Mouse (Mus musculus) erythroid progenitor cell, adult 5-6 weeks (primary cell): ENCODE results near the gene A930017K11Rik. TPM values are rescaled to one million over a fixed set of nuclear protein-coding genes. Genes with fewer than 3 reads are reported as not detected.

ENCODE experiments used
- ATAC-seq: replicated peaks from 2 replicates; pipeline ENCODE4 v1.8.0; 2016; ENCODE audit warnings: moderate number of reproducible peaks, mild to moderate bottlenecking, moderate TSS enrichment, inconsistent platforms; ENCODE audit not compliant: poor library complexity, low FRiP score, severe bottlenecking
- total RNA-seq, 2 experiments: library from RNA; stranded (forward) in 1 of 2; stranded (reverse) in 1 of 2; fragments of 150-400 nt in 1 of 2; fragments of 186-747, 209-891 nt in 1 of 2; gene quantifications; 2 replicates each; pipeline versions ENCODE4 v1.2.3 to v1.2.4; 2015 to 2017; ENCODE audit warnings: low replicate concordance in 2 of 2

Gene A930017K11Rik
- total RNA-seq, 2 experiments from 2014 or later: not detected

GRCm38 (mm10) chr17:25961566-25961965 lies 9.2 kb upstream of the A930017K11Rik start:
- peak; percentile 88 for ATAC-seq

DNA sequence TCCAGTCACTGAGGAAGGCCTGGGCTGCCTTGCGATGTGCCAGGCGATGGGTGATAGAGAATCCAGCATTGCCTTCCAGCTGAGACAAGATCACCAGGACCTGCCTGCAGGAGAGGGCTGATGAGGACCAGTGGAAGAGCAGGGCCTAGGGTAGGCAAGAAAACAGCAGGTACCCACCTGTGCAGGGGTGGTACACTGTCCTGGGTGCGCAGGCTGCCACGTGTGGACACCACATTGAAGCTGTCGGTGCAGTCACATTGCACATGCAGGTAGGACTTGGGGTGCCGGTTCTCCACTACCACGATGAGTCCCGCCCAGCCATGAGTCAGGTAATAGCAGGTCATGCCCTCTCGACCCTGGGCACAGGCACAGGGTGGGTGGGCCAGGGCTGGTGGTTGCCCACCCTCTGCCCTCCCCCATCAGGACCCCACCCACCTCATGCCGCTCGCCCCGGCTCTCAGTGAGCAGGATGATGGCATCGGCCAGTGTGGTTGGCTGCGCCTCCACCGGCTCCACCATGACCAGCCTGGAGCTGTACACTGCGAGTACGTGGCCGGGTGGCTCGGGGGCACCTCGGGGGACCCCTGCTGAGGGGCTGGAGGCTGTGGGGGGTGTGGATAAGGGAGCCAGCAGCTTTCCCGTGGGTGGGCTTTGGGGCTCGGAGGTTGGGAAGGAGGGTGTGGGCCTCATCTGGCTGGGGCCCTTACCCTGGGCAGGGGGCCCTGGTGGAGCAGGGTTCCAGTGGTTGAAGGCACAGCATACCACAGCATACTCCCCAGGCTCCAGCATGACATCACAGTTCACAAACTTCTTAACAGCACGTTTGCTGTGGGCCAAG lies 7.5 kb upstream of the A930017K11Rik start:
- ATAC-seq: no peak

GRCm38 (mm10) chr17:25958771-25959494 lies 6.6 kb upstream of the A930017K11Rik start:
- no peak for ATAC-seq

DNA sequence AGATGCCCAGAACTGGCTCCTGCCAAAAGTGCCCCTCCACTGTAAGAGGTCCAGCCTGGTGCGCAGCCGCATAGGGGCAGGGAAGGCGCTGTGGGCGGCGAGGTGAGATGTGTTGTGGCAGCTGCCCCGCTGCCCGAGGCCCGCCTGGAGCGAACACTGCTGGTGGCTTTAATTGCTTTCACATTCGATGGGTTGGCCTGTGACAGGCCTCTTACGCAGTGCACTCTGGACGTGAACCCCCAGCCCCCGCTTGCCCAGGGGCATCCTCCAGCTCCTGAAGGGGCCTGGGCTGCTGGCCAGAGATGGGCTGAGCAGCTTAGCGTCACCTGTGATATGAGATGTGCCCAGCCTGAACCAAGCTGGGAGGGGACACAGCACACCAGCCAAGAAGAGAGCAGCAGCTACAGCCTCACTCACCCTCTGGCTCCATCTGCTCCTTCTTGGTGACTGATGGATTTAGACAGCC lies 5.3 kb upstream of the A930017K11Rik start:
- no peak for ATAC-seq

GRCm38 (mm10) chr17:25956631-25957030 lies 4.3 kb upstream of the A930017K11Rik start:
- no peak for ATAC-seq

- no peak for ATAC-seq
Measured at GRCm38 (mm10) chr17:25956201-25956600, 3.8 kb upstream of the A930017K11Rik start.

DNA sequence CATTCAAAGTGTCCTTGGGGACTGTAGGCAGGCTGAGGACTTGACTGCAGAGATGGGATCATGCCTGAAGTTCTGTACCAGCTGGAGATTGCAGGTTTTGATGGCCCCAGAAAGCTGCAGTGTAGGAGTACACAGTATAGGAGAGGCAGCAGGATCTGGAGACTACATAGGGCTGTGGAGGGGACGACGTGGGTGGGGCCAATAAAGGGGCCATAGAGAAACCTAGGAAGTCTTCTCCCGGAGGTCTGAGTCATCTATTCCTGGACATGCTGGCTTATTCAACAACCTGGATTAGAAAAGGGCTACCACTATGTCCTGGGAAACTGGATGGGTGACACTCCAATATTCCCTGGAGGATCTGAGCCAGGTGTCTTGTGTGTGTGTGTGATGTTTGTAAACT lies 3.4 kb upstream of the A930017K11Rik start:
- no peak for ATAC-seq

- ATAC-seq: no peak
Measured at GRCm38 (mm10) chr17:25954671-25955070, 2.3 kb upstream of the A930017K11Rik start.

- ATAC-seq: no peak
Measured at GRCm38 (mm10) chr17:25953161-25953560, 796 bp upstream of the A930017K11Rik start.

DNA sequence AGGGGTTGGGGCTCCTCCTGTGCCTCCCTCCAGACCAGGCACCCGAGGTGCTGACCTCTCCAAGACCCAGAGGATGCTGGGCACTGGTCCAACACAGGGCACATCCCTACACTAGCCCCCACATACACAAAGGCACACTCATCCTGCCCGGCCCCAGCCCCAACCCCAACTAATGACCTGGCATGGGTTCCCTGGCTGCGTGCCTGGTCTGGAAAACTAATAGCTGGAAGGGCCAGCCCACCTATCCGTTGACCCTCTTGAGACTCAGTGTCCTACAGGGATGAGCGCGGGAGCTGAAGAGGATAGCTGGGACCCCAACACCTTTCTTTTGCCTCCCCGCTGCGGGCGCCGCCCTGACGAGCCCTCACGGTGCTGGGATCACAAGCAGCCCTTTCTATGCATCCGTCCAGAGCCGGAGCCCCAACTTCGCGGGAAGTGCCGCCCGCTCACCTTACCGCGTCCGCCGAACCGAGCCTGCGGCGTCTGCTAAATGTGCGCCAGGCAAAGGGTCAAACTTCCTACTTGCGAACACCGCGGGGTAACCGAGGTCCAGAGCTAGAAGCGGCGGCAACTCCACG lies 1.1 kb downstream of the A930017K11Rik start:
- no peak for ATAC-seq

DNA sequence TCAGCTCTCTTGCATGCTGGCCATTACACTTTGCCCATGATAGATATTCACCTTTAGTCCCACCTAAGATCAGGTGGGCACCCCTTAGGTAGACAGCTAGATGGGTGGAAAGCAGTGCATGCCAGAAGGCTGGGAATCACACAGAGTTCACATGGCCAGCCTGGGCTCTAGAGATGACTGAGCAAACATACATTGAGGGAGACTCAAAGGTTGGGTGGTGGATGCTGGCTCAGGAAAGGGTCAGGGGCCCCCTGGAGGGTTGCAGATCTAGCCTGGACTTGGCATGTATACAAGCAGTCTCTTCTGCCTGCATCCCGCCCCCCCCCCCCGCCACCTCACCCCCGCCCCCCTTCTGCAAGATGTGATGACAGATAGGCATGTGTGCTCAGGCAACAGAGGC lies 1.7 kb downstream of the A930017K11Rik start:
- no peak for ATAC-seq

DNA sequence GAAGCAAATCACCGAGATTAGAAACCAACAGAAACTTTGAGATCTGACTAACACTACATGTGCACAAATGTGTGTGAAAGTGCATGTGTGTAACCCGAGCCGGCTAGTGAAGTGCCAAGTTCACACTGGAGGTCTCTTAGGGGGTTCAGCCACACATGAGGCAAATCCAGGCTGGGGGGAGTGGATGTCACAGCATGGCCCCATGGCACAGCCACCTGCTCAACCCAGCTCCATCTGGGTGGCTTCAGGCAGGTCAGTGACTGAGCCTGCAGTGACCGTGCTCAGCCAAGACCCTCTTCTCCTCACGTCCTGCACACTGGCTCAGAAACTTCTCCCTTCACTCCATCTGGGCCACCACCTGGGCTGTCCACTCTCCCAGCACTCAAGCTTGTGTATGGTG lies 2.4 kb downstream of the A930017K11Rik start:
- no peak for ATAC-seq

DNA sequence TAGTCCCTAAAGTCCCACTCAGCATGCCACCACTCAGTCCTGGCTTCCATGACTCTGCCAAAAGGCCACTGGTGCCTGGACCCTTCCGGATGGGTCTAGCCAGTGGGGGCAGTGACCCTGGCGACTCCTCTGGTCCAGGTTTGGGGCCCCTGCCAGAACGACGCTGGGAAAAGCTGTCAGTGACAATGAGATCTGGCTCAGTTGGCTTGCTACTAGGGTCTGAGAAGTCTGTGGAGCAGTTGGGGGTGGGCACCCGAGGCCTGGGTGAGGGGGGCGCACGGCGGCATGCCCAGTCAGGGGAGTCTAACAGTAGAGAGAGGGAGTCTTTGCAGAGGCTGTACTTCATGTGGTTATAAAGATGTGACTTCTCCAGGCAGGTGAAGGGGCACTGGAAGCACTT lies 4.3 kb downstream of the A930017K11Rik start:
- ATAC-seq: no peak

- no peak for ATAC-seq
Measured at GRCm38 (mm10) chr17:25947576-25947975, 4.8 kb downstream of the A930017K11Rik start.

DNA sequence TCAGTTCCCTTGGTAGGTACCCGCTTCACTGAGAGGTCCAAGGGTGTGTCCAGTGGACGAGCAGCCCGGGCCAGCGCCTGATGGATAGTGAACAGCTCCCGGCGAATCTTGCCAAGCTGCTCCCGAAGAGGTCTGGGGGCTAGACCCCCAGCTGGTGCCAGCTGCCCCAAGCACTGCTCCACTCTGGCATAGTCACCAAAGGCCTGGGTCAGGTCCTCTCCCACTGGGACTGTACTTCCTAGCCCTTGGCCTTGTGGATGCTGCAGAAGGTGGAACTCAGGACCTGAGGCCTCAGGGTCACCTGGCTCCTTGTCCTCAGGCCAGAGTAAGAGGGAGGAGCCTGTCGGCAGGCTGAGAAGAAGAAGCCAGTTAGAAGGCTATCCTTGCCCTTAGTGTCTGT lies 5.5 kb downstream of the A930017K11Rik start:
- ATAC-seq: no peak

DNA sequence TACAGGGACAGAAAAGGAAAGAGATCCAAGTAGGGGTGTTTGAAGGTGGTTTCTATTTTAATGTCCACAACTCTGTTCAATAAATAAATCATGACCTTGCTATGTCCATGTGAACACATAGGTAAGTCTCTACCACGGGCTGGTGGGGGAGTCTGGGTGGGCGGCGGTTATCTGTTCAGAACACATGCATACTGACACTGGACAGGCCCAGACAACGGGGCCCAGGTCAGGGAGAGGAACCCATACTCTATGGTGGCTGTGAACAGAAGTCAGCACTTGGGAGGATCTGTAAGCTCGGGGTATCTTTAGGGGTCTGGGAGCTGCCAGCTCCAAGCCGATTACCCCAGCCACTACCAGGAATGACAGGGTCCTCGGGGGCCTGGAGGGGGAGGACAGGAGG lies 6.0 kb downstream of the A930017K11Rik start:
- no peak for ATAC-seq

GRCm38 (mm10) chr17:25945517-25946155 lies 6.7 kb downstream of the A930017K11Rik start:
- no peak for ATAC-seq

GRCm38 (mm10) chr17:25944366-25945163 lies 7.8 kb downstream of the A930017K11Rik start, which contains the start of the genes Pigq and Nhlrc4:
TSS of gene Pigq (minus strand) at chr17:25944936.
TSS of gene Nhlrc4 (minus strand) at chr17:25944961.
- 0 out of 2 replicates have a peak, but pooled peaks have one; percentile 23 for ATAC-seq

DNA sequence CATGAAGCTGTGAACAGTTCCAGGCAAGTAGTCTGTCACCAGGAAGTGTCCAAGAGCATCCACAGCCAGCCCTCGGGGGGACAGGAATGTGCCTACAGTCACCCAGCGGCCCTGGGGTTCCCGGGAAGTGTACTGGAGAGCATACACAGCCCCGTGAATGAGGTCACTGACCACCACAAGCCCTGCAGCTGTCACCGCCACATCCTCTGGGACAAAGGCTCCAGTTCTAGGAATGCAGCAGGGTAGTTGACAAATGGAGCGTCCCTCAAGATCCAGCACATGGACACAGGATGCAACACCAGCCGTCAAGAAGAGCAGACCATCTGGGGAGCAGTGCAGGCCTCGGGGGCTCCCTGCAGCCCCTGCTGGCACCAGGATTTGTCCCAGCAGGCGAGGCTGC lies 8.6 kb downstream of the A930017K11Rik start:
- ATAC-seq: no peak
